Mouse (Mus musculus): ENCODE results near the gene Ip6k2. TPM values are rescaled to one million over a fixed set of nuclear protein-coding genes. Genes with fewer than 3 reads are reported as not detected.

Gene Ip6k2
- polyA plus RNA-seq, 1 experiment from 2014 or later: 129 TPM

DNA sequence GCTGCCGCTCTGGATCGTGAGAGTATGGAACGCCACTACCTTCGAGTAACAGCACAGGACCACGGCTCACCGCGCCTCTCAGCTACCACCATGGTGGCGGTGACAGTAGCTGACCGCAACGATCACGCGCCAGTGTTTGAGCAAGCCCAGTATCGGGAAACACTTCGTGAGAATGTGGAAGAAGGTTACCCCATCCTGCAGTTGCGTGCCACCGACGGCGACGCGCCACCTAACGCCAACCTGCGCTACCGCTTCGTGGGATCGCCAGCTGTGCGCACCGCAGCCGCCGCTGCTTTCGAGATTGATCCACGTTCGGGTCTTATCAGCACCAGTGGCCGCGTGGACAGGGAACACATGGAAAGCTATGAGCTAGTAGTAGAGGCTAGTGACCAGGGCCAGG is 43.9 kb downstream of the Ip6k2 start:
- Histone ChIP-seq H3K9me3 (ENCODE audit: control insufficient read depth, low read length) (no peaks in the 10 kb centered on the region), H3K27ac (replicated peaks; ENCODE audit: low read depth, low read length) (no peak overlapping the region), H3K4me2 (ENCODE audit: low read depth, severe bottlenecking) (peak overlapping the region; percentile 60), H3K36me3 (ENCODE audit: control insufficient read depth, insufficient read depth, low read length) (no peaks in the 10 kb centered on the region), H3K9ac (ENCODE audit: low read length) (no peak overlapping the region), H3K4me3 (ENCODE audit: low read depth, low read length) (peak overlapping the region; percentile 29), H3K4me1 (ENCODE audit: control insufficient read depth, insufficient read depth, low read length) (peaks cover 9% of the 10 kb centered on the region; the same call in 1 of the 2 replicates), H3K27me3 (ENCODE audit: control insufficient read depth, insufficient read depth, low read length) (peaks cover 79% of the 10 kb centered on the region)
- ATAC-seq (ENCODE audit: insufficient number of reproducible peaks, low FRiP score, low TSS enrichment, low read depth): no peak; the same call in 1 of the 2 replicates
- no peak for DNase-seq (ENCODE audit: low spot score)
- 13% methylated on average over 34 of the region's 34 CpGs for WGBS

DNA sequence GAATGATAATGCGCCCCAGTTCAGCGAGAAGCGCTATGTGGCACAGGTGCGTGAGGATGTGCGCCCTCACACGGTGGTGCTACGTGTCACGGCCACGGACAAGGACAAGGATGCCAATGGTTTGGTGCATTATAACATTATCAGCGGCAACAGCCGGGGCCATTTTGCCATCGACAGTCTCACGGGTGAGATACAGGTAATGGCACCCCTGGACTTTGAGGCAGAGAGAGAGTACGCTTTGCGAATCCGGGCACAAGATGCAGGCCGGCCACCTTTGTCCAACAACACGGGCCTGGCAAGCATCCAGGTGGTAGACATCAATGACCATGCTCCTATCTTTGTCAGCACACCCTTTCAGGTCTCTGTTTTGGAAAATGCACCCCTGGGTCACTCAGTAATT is 44.3 kb downstream of the Ip6k2 start:
- WGBS: 60% methylated on average over 18 of the region's 18 CpGs
- Histone ChIP-seq H3K4me3 (ENCODE audit: low read depth, low read length) (0 out of 2 replicates have a peak overlapping the region, but pooled peaks have one; percentile 29), H3K27ac (replicated peaks; ENCODE audit: low read depth, low read length) (no peak overlapping the region), H3K9ac (ENCODE audit: low read length) (no peak overlapping the region), H3K27me3 (ENCODE audit: control insufficient read depth, insufficient read depth, low read length) (peaks cover 82% of the 10 kb centered on the region), H3K4me1 (ENCODE audit: control insufficient read depth, insufficient read depth, low read length) (peaks cover 13% of the 10 kb centered on the region; the same call in 1 of the 2 replicates), H3K4me2 (ENCODE audit: low read depth, severe bottlenecking) (peak overlapping the region; percentile 60; the same call in 1 of the 2 replicates), H3K9me3 (ENCODE audit: control insufficient read depth, low read length) (no peaks in the 10 kb centered on the region), H3K36me3 (ENCODE audit: control insufficient read depth, insufficient read depth, low read length) (no peaks in the 10 kb centered on the region)
- DNase-seq (ENCODE audit: low spot score) (no peak), ATAC-seq (ENCODE audit: insufficient number of reproducible peaks, low FRiP score, low TSS enrichment, low read depth) (no peak)

DNA sequence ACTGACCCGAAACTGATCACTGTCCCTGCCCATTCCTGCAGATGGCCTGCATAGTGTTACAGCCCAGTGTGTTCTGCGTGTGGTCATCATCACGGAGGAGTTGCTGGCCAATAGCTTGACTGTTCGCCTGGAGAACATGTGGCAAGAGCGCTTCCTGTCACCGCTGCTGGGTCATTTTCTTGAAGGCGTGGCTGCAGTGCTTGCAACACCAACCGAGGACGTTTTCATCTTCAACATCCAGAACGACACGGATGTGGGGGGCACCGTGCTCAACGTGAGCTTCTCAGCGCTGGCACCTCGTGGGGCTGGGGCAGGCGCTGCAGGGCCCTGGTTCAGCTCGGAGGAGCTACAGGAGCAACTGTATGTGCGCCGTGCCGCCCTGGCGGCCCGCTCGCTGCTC is 48.0 kb downstream of the Ip6k2 start:
- WGBS: 7% methylated on average over 23 of the region's 23 CpGs
- DNase-seq (ENCODE audit: low spot score) (no peak), ATAC-seq (ENCODE audit: insufficient number of reproducible peaks, low FRiP score, low TSS enrichment, low read depth) (no peak)
- Histone ChIP-seq H3K36me3 (ENCODE audit: control insufficient read depth, insufficient read depth, low read length) (no peaks in the 10 kb centered on the region), H3K9me3 (ENCODE audit: control insufficient read depth, low read length) (no peaks in the 10 kb centered on the region), H3K27me3 (ENCODE audit: control insufficient read depth, insufficient read depth, low read length) (peaks cover 61% of the 10 kb centered on the region), H3K4me1 (ENCODE audit: control insufficient read depth, insufficient read depth, low read length) (peaks cover 13% of the 10 kb centered on the region; the same call in 1 of the 2 replicates), H3K27ac (replicated peaks; ENCODE audit: low read depth, low read length) (no peak overlapping the region), H3K9ac (ENCODE audit: low read length) (no peak overlapping the region), H3K4me2 (ENCODE audit: low read depth, severe bottlenecking) (peak overlapping the region; percentile 90), H3K4me3 (ENCODE audit: low read depth, low read length) (peak overlapping the region; percentile 38)

DNA sequence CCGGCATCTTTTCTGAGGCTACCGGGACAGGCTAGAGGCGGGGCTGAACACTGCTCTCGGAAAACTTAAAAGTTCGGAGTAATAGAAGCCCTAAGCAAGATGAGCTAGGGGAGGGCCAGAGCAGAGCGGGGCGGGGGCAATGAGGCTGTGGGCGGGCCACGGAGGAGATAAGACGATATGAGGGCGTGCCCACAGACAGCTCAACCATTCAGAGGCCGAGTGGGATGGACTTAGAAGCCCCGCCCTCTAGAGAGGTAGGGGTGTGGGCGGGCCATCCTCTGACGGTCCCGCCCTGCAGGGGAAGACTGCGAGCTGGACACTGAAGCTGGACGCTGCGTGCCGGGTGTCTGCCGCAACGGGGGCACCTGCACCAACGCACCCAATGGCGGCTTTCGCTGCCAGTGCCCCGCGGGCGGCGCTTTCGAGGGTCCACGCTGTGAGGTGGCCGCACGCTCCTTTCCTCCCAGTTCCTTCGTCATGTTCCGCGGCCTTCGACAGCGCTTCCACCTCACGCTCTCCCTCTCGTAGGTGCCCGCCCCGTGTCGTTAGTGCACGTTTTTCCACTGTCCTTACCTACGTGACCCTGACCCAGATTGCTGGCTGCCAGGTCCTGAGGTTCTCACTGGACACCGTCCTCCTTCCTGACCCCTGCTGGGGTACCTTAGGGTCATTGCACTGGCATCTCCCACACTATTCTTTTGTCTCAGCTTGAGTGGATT is 49.0 kb downstream of the Ip6k2 start:
- Histone ChIP-seq H3K9me3 (ENCODE audit: control insufficient read depth, low read length) (no peaks in the 10 kb centered on the region), H3K36me3 (ENCODE audit: control insufficient read depth, insufficient read depth, low read length) (no peaks in the 10 kb centered on the region), H3K27ac (replicated peaks; ENCODE audit: low read depth, low read length) (no peak overlapping the region), H3K9ac (ENCODE audit: low read length) (no peak overlapping the region), H3K27me3 (ENCODE audit: control insufficient read depth, insufficient read depth, low read length) (peaks cover 54% of the 10 kb centered on the region), H3K4me3 (ENCODE audit: low read depth, low read length) (peak overlapping the region; percentile 38), H3K4me2 (ENCODE audit: low read depth, severe bottlenecking) (peak overlapping the region; percentile 90), H3K4me1 (ENCODE audit: control insufficient read depth, insufficient read depth, low read length) (peaks cover 11% of the 10 kb centered on the region; the same call in 1 of the 2 replicates)
- 7% methylated on average over 46 of the region's 46 CpGs for WGBS
- DNase-seq (ENCODE audit: low spot score) (peak; percentile 88), ATAC-seq (ENCODE audit: insufficient number of reproducible peaks, low FRiP score, low TSS enrichment, low read depth) (peak; percentile 94)

DNA sequence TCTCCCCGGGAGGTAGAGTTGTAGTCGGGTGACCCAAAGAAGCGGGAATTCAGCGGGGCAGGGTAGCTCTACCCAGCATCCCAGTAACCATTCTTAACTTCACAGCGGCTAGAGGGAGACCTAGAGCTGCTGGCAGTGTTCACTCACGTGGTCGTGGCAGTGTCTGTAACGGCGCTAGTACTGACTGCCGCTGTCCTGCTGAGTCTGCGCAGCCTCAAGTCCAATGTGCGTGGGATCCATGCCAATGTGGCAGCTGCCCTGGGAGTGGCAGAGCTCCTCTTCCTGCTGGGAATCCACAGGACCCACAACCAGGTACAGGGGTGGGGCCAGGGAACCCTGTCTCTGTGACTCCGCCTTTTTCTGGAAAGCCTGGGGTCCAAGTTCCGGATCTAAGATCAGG is 59.4 kb downstream of the Ip6k2 start:
- peak; percentile 36 for DNase-seq (ENCODE audit: low spot score)
- Histone ChIP-seq H3K4me2 (ENCODE audit: low read depth, severe bottlenecking) (peak overlapping the region; percentile 25; the same call in 1 of the 2 replicates), H3K9ac (ENCODE audit: low read length) (0 out of 2 replicates have a peak overlapping the region, but pooled peaks have one; percentile 7), H3K27me3 (ENCODE audit: control insufficient read depth, insufficient read depth, low read length) (no peaks in the 10 kb centered on the region), H3K4me3 (ENCODE audit: low read depth, low read length) (peak overlapping the region; percentile 10; the same call in 1 of the 2 replicates), H3K27ac (replicated peaks; ENCODE audit: low read depth, low read length) (no peak overlapping the region), H3K4me1 (ENCODE audit: control insufficient read depth, insufficient read depth, low read length) (no peaks in the 10 kb centered on the region), H3K9me3 (ENCODE audit: control insufficient read depth, low read length) (no peaks in the 10 kb centered on the region), H3K36me3 (ENCODE audit: control insufficient read depth, insufficient read depth, low read length) (no peaks in the 10 kb centered on the region)
- WGBS: 10% methylated on average over 14 of the region's 14 CpGs
- no peak for ATAC-seq (ENCODE audit: insufficient number of reproducible peaks, low FRiP score, low TSS enrichment, low read depth)

GRCm38 (mm10) chr9:108845390-108845789 is 61.8 kb downstream of the Ip6k2 start:
- no peaks in the 10 kb centered on the region for H3K9me3 ChIP-seq (ENCODE audit: control insufficient read depth, low read length)
- 71% methylated on average over 5 of the region's 5 CpGs for WGBS
- no peak overlapping the region for H3K27ac ChIP-seq (replicated peaks; ENCODE audit: low read depth, low read length)
- H3K27me3 ChIP-seq (ENCODE audit: control insufficient read depth, insufficient read depth, low read length): no peaks in the 10 kb centered on the region
- DNase-seq (ENCODE audit: low spot score) (no peak), ATAC-seq (ENCODE audit: insufficient number of reproducible peaks, low FRiP score, low TSS enrichment, low read depth) (no peak)
- H3K4me3 ChIP-seq (ENCODE audit: low read depth, low read length): no peak overlapping the region
- no peaks in the 10 kb centered on the region for H3K4me1 ChIP-seq (ENCODE audit: control insufficient read depth, insufficient read depth, low read length)
- no peak overlapping the region for H3K4me2 ChIP-seq (ENCODE audit: low read depth, severe bottlenecking)
- H3K36me3 ChIP-seq (ENCODE audit: control insufficient read depth, insufficient read depth, low read length): no peaks in the 10 kb centered on the region
- H3K9ac ChIP-seq (ENCODE audit: low read length): no peak overlapping the region

DNA sequence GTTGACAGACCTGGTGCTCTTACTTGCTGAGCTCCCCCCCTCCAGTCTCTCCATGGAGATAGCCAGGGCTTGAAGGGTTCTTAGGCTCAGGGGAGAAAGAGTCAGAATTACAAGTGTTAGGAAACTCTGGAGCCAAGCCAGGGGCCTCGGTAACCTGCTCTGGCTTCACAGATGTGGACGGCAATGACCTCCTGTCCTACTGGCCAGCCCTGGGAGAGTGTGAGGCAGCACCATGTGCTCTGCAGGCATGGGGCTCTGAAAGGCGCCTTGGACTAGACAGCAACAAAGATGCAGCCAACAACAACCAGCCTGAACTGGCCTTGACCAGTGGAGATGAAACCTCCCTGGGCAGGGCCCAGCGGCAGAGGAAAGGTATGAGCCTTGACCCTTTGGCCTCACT is 63.8 kb downstream of the Ip6k2 start:
- DNase-seq (ENCODE audit: low spot score) (no peak), ATAC-seq (ENCODE audit: insufficient number of reproducible peaks, low FRiP score, low TSS enrichment, low read depth) (no peak)
- H3K36me3 ChIP-seq (ENCODE audit: control insufficient read depth, insufficient read depth, low read length): no peaks in the 10 kb centered on the region
- 89% methylated on average over 4 of the region's 4 CpGs for WGBS
- no peak overlapping the region for H3K4me3 ChIP-seq (ENCODE audit: low read depth, low read length)
- no peak overlapping the region for H3K9ac ChIP-seq (ENCODE audit: low read length)
- no peak overlapping the region for H3K27ac ChIP-seq (replicated peaks; ENCODE audit: low read depth, low read length)
- no peaks in the 10 kb centered on the region for H3K9me3 ChIP-seq (ENCODE audit: control insufficient read depth, low read length)
- no peak overlapping the region for H3K4me2 ChIP-seq (ENCODE audit: low read depth, severe bottlenecking)
- H3K4me1 ChIP-seq (ENCODE audit: control insufficient read depth, insufficient read depth, low read length): no peaks in the 10 kb centered on the region
- no peaks in the 10 kb centered on the region for H3K27me3 ChIP-seq (ENCODE audit: control insufficient read depth, insufficient read depth, low read length)

DNA sequence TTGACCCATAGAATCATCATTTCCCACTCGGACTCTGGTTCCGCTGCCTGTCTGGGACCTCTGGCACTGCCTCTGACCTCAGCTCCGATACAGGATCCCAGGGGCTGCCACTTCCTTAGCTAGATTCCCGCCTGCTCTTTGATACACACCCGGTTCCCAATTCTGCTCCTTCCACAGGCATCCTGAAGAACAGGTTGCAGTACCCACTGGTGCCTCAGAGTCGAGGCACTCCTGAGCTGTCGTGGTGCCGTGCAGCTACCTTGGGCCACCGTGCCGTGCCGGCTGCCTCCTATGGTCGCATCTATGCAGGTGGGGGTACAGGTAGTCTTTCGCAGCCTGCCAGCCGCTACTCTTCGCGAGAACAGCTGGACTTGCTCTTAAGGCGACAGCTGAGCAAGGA is 64.8 kb downstream of the Ip6k2 start:
- Histone ChIP-seq H3K27me3 (ENCODE audit: control insufficient read depth, insufficient read depth, low read length) (no peaks in the 10 kb centered on the region), H3K4me1 (ENCODE audit: control insufficient read depth, insufficient read depth, low read length) (0 out of 2 replicates have a peak, but pooled peaks cover under 1% of the 10 kb centered on the region), H3K9ac (ENCODE audit: low read length) (no peak overlapping the region), H3K4me3 (ENCODE audit: low read depth, low read length) (no peak overlapping the region), H3K27ac (replicated peaks; ENCODE audit: low read depth, low read length) (no peak overlapping the region), H3K4me2 (ENCODE audit: low read depth, severe bottlenecking) (no peak overlapping the region), H3K9me3 (ENCODE audit: control insufficient read depth, low read length) (no peaks in the 10 kb centered on the region), H3K36me3 (ENCODE audit: control insufficient read depth, insufficient read depth, low read length) (no peaks in the 10 kb centered on the region)
- ATAC-seq (ENCODE audit: insufficient number of reproducible peaks, low FRiP score, low TSS enrichment, low read depth) (no peak), DNase-seq (ENCODE audit: low spot score) (no peak)
- 73% methylated on average over 17 of the region's 17 CpGs for WGBS
